Mouse (Mus musculus) intestine, postnatal 0 days (tissue): ENCODE results near the gene Prkacb. TPM values are rescaled to one million over a fixed set of nuclear protein-coding genes. Genes with fewer than 3 reads are reported as not detected.
A peak's percentile ranks its signal among the peaks of the same experiment; 100 is the strongest.

Experiments
- ATAC-seq: fragments of 200-750 bp; cut with Nextera tagmentation; 2 replicates; pipeline ENCODE4 v1.8.0; 2017; ENCODE audit warnings: mild to moderate bottlenecking, moderate TSS enrichment, moderate library complexity
- H3K27ac ChIP-seq: fragments of 300-500 bp; sonication (generic); 2 replicates; pipeline ENCODE4 v1.5.1; 2014; ENCODE audit warnings: mild to moderate bottlenecking, low read depth, low read length, moderate library complexity
- H3K27me3 ChIP-seq: fragments of 300-500 bp; sonication (generic); replicated peaks from 2 replicates; pipeline ENCODE4 v1.6.1; 2014; ENCODE audit warnings: low read length, mixed read lengths; ENCODE audit not compliant: control insufficient read depth, insufficient read depth
- H3K36me3 ChIP-seq: fragments of 300-500 bp; sonication (generic); 2 replicates; pipeline ENCODE4 v1.6.1; 2014; ENCODE audit warnings: mild to moderate bottlenecking, moderate library complexity; ENCODE audit not compliant: control insufficient read depth, insufficient read depth
- H3K4me1 ChIP-seq: fragments of 300-500 bp; sonication (generic); replicated peaks from 2 replicates; pipeline ENCODE4 v1.6.1; 2014; ENCODE audit warnings: antibody characterized with exemption, low read length, mixed read lengths; ENCODE audit not compliant: control insufficient read depth, insufficient read depth
- H3K4me2 ChIP-seq: fragments of 300-500 bp; sonication (generic); replicated peaks from 2 replicates; pipeline ENCODE4 v1.6.1; 2014; ENCODE audit warnings: low read depth, mild to moderate bottlenecking, moderate library complexity
- H3K4me3 ChIP-seq: fragments of 300-500 bp; sonication (generic); 2 replicates; pipeline ENCODE4 v1.5.1; 2014; ENCODE audit warnings: low read depth, low read length
- H3K9ac ChIP-seq: fragments of 300-500 bp; sonication (generic); 2 replicates; pipeline ENCODE4 v1.6.1; 2014; ENCODE audit warnings: mild to moderate bottlenecking, low read depth, low read length
- H3K9me3 ChIP-seq: fragments of 300-500 bp; sonication (generic); 2 replicates; pipeline ENCODE4 v1.6.1; 2016; ENCODE audit warnings: mixed run types; ENCODE audit not compliant: control insufficient read depth
- CTCF ChIP-seq: sonication (generic); IDR thresholded peaks from 2 replicates; pipeline ENCODE4 v1.5.1; 2016; ENCODE audit warnings: low read depth, mild to moderate bottlenecking, control low read depth, antibody characterized with exemption, moderate library complexity
- WGBS: fragments of 180-500 bp; shearing (Covaris S2); extraction: QIAGEN DNeasy Blood & Tissue Kit; methylation state at CpG from one replicate; pipeline ENCODE4 v1.1.7; 2014; 5-methylcytosine and 5-hydroxymethylcytosine counted together
- polyA plus RNA-seq: library from polyadenylated mRNA; unstranded; fragments of >200 nt; fragmentation: Nextera tagmentation; extraction: Ambion mirVana; gene quantifications from 2 replicates; pipeline ENCODE4 v1.2.1, GENCODE M21; 2015

Prkacb gene
- polyA plus RNA-seq, 1 experiment from 2014 or later: 25.3 TPM

DNA sequence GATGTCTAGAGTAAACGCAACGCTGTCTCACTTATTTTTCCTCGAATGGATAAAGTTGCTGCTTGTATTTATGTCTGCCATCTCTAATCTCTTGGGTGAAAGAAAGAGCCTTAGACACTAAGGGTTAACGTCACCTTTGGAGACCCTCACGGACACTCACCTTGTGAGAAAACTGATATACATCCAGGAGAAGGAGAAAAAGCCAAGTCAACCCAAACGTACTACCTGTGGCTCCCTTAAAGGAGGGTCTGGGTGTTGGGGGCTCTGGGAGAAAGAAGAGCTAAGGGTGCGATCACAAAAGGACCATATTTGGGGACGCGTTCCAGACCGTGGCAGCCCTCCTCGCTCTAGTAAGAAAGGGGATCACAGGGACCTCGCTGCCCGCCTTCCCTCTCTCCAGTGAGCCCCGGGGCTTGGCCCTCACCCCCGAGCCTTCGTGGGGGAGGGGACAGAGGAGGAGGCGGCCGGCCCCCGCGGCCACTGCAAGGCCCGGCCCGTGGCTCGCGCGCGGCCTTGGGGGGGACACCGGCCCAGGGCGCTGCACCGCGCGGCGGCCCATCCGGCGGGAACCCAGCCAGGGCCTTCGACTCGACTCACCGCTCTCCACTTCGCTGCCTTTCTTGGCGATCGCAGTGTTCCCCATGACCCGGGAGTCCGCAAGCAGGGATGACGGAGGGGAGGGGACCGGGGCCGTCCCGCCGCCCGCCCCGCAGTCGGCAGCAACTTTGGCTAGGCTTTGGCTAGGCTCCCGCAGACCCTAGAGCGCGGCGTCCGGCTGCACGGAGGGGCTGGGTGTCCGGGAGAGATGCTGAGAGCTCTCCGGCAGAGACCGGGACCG, 530 bp downstream of the Prkacb start:
- Histone ChIP-seq H3K9ac (peak overlapping the region; percentile 81), H3K4me1 (no peaks in the 10 kb centered on the region), H3K4me2 (peak overlapping the region; percentile 70), H3K9me3 (no peaks in the 10 kb centered on the region), H3K27me3 (no peaks in the 10 kb centered on the region), H3K4me3 (peak overlapping the region; percentile 95), H3K27ac (peak overlapping the region; percentile 86), H3K36me3 (no peaks in the 10 kb centered on the region)
- TF ChIP-seq CTCF: no peak
- ATAC-seq: peak; percentile 65
- WGBS: 2% methylated on average over 39 of the region's 60 CpGs

DNA sequence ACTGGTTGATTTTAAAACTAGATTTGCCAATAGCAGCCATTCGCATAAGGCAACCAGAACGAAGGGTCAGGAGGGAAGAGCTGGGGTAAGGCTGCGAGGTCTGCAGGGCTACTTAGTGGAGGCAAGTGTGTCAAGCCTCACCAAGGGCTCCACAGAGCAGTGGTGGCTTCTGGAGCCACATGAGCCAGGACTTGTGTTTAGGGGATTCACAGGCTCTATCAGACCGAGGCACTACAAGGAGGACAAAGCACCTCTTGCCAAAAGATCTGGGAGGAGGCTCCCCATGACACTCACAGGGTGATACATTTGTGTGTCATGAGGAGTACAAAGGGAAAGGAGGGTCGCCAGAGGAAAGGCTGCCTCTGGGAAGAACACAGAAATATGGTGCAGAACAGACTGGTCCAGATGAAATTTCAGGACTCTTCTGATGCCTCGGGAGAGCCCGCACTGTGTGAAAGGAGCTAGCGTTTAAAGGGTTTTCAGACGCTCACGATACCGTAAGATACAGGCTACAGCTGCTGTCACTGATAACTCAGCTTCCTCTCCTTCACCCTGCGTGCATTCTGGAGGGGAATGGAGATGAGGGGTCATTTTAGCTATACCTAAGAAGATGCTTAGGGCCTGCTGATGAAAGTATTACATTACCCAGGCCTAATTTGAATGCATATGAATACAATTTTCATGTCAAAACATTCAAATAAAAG, 19.1 kb downstream of the Prkacb start:
- Histone ChIP-seq H3K4me2 (no peak overlapping the region), H3K4me3 (no peak overlapping the region), H3K9me3 (no peaks in the 10 kb centered on the region), H3K9ac (no peak overlapping the region), H3K4me1 (no peaks in the 10 kb centered on the region), H3K27ac (no peak overlapping the region), H3K27me3 (no peaks in the 10 kb centered on the region), H3K36me3 (no peaks in the 10 kb centered on the region; the same call in 1 of the 2 replicates)
- 89% methylated on average over 12 of the region's 12 CpGs for WGBS
- ATAC-seq: no peak
- no peak for TF ChIP-seq CTCF

DNA sequence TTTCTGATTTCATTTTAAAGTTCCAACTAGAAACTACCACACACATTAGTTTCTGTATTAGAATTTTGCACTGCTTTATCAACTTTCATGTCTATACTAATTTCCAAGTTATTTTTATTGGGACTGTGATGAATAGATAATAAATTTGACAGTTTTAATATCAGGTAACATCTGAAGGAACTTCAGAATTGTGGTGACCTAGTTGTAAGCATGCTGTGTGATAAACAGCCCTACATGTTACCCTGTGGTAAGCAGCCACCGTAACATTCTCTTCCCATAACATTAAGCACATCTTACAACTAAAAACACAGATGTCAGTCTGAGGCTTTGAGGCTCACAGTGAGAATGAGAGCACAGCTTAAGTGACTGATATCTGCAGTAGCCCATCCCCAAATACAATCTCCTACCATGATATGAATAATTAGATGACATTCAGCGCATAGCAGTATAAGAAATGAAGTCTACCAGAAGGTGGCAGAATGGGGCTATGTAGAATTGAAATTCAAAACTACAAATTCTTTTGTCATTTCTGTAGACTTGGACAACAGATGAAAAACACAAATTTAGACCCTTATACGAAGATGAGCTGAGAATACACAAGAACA, 20.5 kb downstream of the Prkacb start:
- H3K9ac ChIP-seq: no peak overlapping the region
- H3K9me3 ChIP-seq: no peaks in the 10 kb centered on the region
- H3K36me3 ChIP-seq: no peaks in the 10 kb centered on the region; the same call in 1 of the 2 replicates
- no peak overlapping the region for H3K4me3 ChIP-seq
- no peak overlapping the region for H3K27ac ChIP-seq
- no peak for ATAC-seq
- no peaks in the 10 kb centered on the region for H3K4me1 ChIP-seq
- peak; percentile 56 for TF ChIP-seq CTCF
- 82% methylated on average over 3 of the region's 3 CpGs for WGBS
- no peak overlapping the region for H3K4me2 ChIP-seq
- H3K27me3 ChIP-seq: no peaks in the 10 kb centered on the region

DNA sequence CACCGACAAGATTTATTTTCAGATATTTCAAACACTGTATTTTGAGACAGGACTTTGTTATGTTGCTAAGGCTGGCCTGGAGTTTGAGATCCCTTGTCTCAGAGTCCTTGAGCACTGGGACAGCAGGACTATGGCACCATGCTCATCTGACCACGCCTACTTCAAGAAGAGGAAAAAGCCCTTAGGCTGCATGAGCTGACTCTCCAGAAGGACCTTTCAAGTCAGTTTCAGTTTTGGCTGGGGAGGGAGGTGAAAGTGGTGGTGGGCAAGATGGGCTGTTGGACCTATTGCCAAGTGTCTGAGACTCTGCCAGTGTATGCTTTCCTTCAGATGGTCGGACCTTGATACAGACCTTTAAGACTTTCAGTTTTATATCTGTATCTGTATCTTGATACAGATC, 28.6 kb downstream of the Prkacb start:
- Histone ChIP-seq H3K9ac (no peak overlapping the region), H3K9me3 (no peaks in the 10 kb centered on the region), H3K36me3 (no peaks in the 10 kb centered on the region), H3K4me2 (no peak overlapping the region), H3K4me3 (no peak overlapping the region), H3K27me3 (no peaks in the 10 kb centered on the region), H3K4me1 (0 out of 2 replicates have a peak, but pooled peaks cover 4% of the 10 kb centered on the region), H3K27ac (no peak overlapping the region)
- ATAC-seq: no peak
- no peak for TF ChIP-seq CTCF
- WGBS: 78% methylated on average over 3 of the region's 3 CpGs

DNA sequence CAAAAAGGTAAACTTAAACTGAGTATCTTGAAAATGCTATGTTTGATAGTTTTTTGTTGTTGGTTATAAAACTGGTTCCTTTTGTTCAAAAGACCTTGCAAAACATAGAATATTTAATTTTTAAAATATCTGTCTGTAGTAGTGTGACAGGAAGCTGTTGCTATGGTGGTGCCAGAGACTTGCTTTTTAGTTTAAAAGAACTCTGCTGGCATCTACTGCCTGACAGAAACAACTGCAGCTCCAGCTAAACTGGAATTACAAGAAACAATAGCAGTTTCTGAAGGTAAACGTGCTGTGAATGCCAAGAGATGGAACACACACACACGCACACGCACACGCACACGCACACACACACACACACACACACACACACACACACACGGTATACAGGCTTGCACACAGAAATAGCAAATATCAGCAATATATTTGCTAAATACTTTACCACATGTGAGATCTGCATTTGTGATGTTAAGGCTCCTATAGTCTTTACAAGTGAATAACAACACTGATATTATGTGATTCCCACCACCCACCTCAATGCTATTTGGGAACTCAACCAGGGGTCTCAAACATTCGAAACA, 29.1 kb downstream of the Prkacb start:
- ATAC-seq: no peak
- Histone ChIP-seq H3K4me3 (no peak overlapping the region), H3K9ac (no peak overlapping the region), H3K36me3 (no peaks in the 10 kb centered on the region), H3K4me1 (0 out of 2 replicates have a peak, but pooled peaks cover 4% of the 10 kb centered on the region), H3K27ac (no peak overlapping the region), H3K27me3 (no peaks in the 10 kb centered on the region), H3K4me2 (no peak overlapping the region), H3K9me3 (no peaks in the 10 kb centered on the region)
- WGBS: 77% methylated on average over 7 of the region's 7 CpGs
- TF ChIP-seq CTCF: peak; percentile 67

DNA sequence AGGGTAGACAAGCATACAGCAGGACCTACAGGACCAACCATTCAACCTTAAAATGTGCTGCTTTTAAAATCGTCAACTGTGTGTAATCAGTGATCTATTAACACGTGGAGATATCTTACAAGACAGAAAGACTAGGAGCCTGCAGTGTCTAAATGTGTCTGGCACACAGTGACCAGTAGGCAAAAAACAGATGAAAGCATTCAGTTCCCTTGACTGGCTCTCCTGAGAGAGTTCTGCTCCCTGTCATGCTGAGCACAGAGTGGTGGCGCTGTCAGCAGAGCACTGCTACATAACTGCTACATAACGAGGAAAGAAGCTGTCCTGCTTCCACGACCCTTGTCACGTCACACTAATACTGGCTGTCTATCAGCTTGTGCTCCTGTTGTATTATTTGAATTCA, 30.2 kb downstream of the Prkacb start:
- ATAC-seq: no peak
- WGBS: 49% methylated on average over 6 of the region's 6 CpGs
- TF ChIP-seq CTCF: 0 out of 2 replicates have a peak, but pooled peaks have one; percentile 9

More for the DNA sequence above, 30.2 kb downstream of the Prkacb start:
- Histone ChIP-seq H3K4me1 (0 out of 2 replicates have a peak, but pooled peaks cover 4% of the 10 kb centered on the region), H3K4me2 (no peak overlapping the region), H3K36me3 (no peaks in the 10 kb centered on the region), H3K27me3 (no peaks in the 10 kb centered on the region), H3K4me3 (no peak overlapping the region), H3K9ac (no peak overlapping the region), H3K9me3 (no peaks in the 10 kb centered on the region), H3K27ac (no peak overlapping the region)
